Mouse (Mus musculus) liver, adult 2 months (tissue): ENCODE measurements around the gene Elavl4.

Source experiments
- CTCF ChIP-seq: fragments of 200-500 bp; IDR thresholded peaks from 2 replicates; pipeline ENCODE4 v1.5.1; 2011; ENCODE audit warnings: low read depth, low read length, control low read depth
- POLR2A ChIP-seq: fragments of 200-500 bp; IDR thresholded peaks from 2 replicates; pipeline ENCODE4 v1.6.1; 2011; ENCODE audit warnings: low read length, control low read depth; ENCODE audit not compliant: insufficient read depth; ENCODE audit errors: extremely low read depth

DNA sequence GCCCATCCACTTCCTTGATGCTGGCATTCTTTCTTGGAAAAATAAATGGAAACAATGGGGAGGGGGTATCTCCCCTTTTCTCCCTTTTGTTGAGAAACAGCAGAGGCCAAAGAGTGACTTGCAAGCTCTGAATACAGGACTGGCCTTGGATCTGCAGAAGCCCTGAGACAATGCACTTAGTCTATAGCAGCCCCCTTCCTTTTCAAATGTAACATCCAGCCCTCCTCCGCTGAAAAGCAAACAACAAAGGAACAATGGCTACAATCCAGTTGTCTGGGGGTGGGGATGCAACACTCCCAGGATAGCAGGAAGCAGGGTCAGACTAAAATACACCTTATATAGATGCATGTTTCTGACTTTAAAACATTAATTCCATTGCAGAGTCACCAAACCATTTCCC is 39.6 kb downstream of the Elavl4 start:
- TF ChIP-seq CTCF (no peak), POLR2A (no peak)
